Mouse (Mus musculus) spleen, adult 2 months (tissue): ENCODE results near the gene Meox1. TPM values are rescaled to one million over a fixed set of nuclear protein-coding genes. Genes with fewer than 3 reads are reported as not detected.
A peak's percentile ranks its signal among the peaks of the same experiment; 100 is the strongest.

Source experiments
- DNase-seq, 2 experiments: peaks; one replicate each; pipeline versions ENCODE4 v3.0.0 to v3.0.0-alpha.2; 2012 to 2021; ENCODE audit warnings: low spot score in 2 of 2, low read depth in 1 of 2
- H3K27ac ChIP-seq: fragments of 200-500 bp; 2 replicates; pipeline ENCODE4 v1.5.1; 2012; ENCODE audit warnings: low read length, inconsistent platforms; ENCODE audit not compliant: insufficient read depth
- H3K27me3 ChIP-seq: fragments of 200-500 bp; 2 replicates; pipeline ENCODE4 v1.6.1; 2012; ENCODE audit warnings: mild to moderate bottlenecking, moderate library complexity, low read length, inconsistent platforms; ENCODE audit not compliant: control insufficient read depth, insufficient read depth
- H3K36me3 ChIP-seq: fragments of 200-500 bp; 2 replicates; pipeline ENCODE4 v1.6.1; 2012; ENCODE audit warnings: mild to moderate bottlenecking, low read length, inconsistent platforms; ENCODE audit not compliant: control insufficient read depth, insufficient read depth
- H3K4me1 ChIP-seq: fragments of 200-500 bp; 2 replicates; pipeline ENCODE4 v1.6.1; 2011; ENCODE audit warnings: inconsistent platforms; ENCODE audit not compliant: control insufficient read depth, insufficient read depth, insufficient read length
- H3K4me3 ChIP-seq: fragments of 200-500 bp; 2 replicates; pipeline ENCODE4 v1.5.1; 2011; ENCODE audit warnings: mild to moderate bottlenecking, inconsistent platforms; ENCODE audit not compliant: insufficient read depth, insufficient read length; ENCODE audit errors: extremely low read depth
- CTCF ChIP-seq: fragments of 200-500 bp; IDR thresholded peaks from 2 replicates; pipeline ENCODE4 v1.5.1; 2011; ENCODE audit warnings: mild to moderate bottlenecking, inconsistent platforms; ENCODE audit not compliant: insufficient read depth, insufficient read length, insufficient replicate concordance; ENCODE audit errors: extremely low read depth
- POLR2A ChIP-seq: fragments of 200-500 bp; IDR thresholded peaks from 2 replicates; pipeline ENCODE4 v1.6.1; 2011; ENCODE audit warnings: low read depth, low read length, inconsistent platforms
- WGBS: fragments of 180-500 bp; shearing (Covaris S2); methylation state at CpG from one replicate; pipeline ENCODE4 v1.1.7; 2018; 5-methylcytosine and 5-hydroxymethylcytosine counted together
- polyA plus RNA-seq: library from polyadenylated mRNA; depleted of rRNA; stranded (reverse); fragments of >200 nt; gene quantifications from 2 replicates; pipeline ENCODE4 v1.2.3, GENCODE M21; 2012

Meox1 gene
- polyA plus RNA-seq, 1 experiment, result 0.40 TPM

- H3K27me3 ChIP-seq, result peaks cover 1% of the 10 kb centered on the region; the same call in 1 of the 2 replicates
- no peak overlapping the region for H3K27ac ChIP-seq
- 15% methylated on average over 6 of the region's 6 CpGs for WGBS
- no peaks in the 10 kb centered on the region for H3K4me1 ChIP-seq
- DNase-seq, result peak in 1 of 2 experiments; percentile 26
- TF ChIP-seq POLR2A, result no peak
- TF ChIP-seq CTCF, result no peak
- H3K36me3 ChIP-seq, result no peaks in the 10 kb centered on the region
- no peak overlapping the region for H3K4me3 ChIP-seq
Measured at GRCm38 (mm10) chr11:101885881-101886319, 8.3 kb downstream of the Meox1 start.

- DNase-seq, result peak in 1 of 2 experiments; percentile 24
- Histone ChIP-seq H3K27ac (no peak overlapping the region), H3K36me3 (no peaks in the 10 kb centered on the region), H3K4me1 (no peaks in the 10 kb centered on the region), H3K4me3 (no peak overlapping the region), H3K27me3 (no peaks in the 10 kb centered on the region)
- WGBS, result 11% methylated on average over 6 of the region's 6 CpGs
- TF ChIP-seq CTCF (no peak), POLR2A (no peak)
Measured at GRCm38 (mm10) chr11:101885232-101885631, 8.9 kb downstream of the Meox1 start.

GRCm38 (mm10) chr11:101883911-101884310, 10.3 kb downstream of the Meox1 start:
- H3K27me3 ChIP-seq, result no peaks in the 10 kb centered on the region
- H3K27ac ChIP-seq, result no peak overlapping the region
- no peak overlapping the region for H3K4me3 ChIP-seq
- no peaks in the 10 kb centered on the region for H3K4me1 ChIP-seq
- DNase-seq, result no peak
- WGBS, result 88% methylated on average over 2 of the region's 2 CpGs
- TF ChIP-seq POLR2A (no peak), CTCF (no peak)
- H3K36me3 ChIP-seq, result no peaks in the 10 kb centered on the region

GRCm38 (mm10) chr11:101882500-101883290, 11.5 kb downstream of the Meox1 start:
- 79% methylated on average over 11 of the region's 11 CpGs for WGBS

GRCm38 (mm10) chr11:101881604-101882071, 12.5 kb downstream of the Meox1 start:
- no peak for DNase-seq
- no peak overlapping the region for H3K4me3 ChIP-seq
- no peaks in the 10 kb centered on the region for H3K36me3 ChIP-seq
- TF ChIP-seq CTCF, result no peak
- TF ChIP-seq POLR2A, result no peak
- H3K27me3 ChIP-seq, result no peaks in the 10 kb centered on the region
- no peaks in the 10 kb centered on the region for H3K4me1 ChIP-seq
- H3K27ac ChIP-seq, result no peak overlapping the region
- WGBS, result 22% methylated on average over 24 of the region's 24 CpGs

More at GRCm38 (mm10) chr11:101882500-101883290, 11.5 kb downstream of the Meox1 start:
- H3K4me1 ChIP-seq, result no peaks in the 10 kb centered on the region
- no peak overlapping the region for H3K4me3 ChIP-seq
- no peaks in the 10 kb centered on the region for H3K27me3 ChIP-seq
- no peaks in the 10 kb centered on the region for H3K36me3 ChIP-seq
- no peak for DNase-seq
- H3K27ac ChIP-seq, result no peak overlapping the region
- TF ChIP-seq CTCF, result no peak
- no peak for TF ChIP-seq POLR2A

GRCm38 (mm10) chr11:101881185-101881584, 13.0 kb downstream of the Meox1 start:
- WGBS, result 69% methylated on average over 7 of the region's 7 CpGs
- no peak overlapping the region for H3K27ac ChIP-seq
- no peak for DNase-seq

GRCm38 (mm10) chr11:101879672-101880071, 14.5 kb downstream of the Meox1 start:
- no peaks in the 10 kb centered on the region for H3K27me3 ChIP-seq
- H3K36me3 ChIP-seq, result no peaks in the 10 kb centered on the region
- no peak for DNase-seq
- H3K27ac ChIP-seq, result no peak overlapping the region
- no peak overlapping the region for H3K4me3 ChIP-seq
- TF ChIP-seq POLR2A (no peak), CTCF (no peak)
- 83% methylated on average over 4 of the region's 4 CpGs for WGBS
- no peaks in the 10 kb centered on the region for H3K4me1 ChIP-seq

More at GRCm38 (mm10) chr11:101881185-101881584, 13.0 kb downstream of the Meox1 start:
- Histone ChIP-seq H3K4me1 (no peaks in the 10 kb centered on the region), H3K27me3 (no peaks in the 10 kb centered on the region), H3K4me3 (no peak overlapping the region), H3K36me3 (no peaks in the 10 kb centered on the region)
- TF ChIP-seq POLR2A, result no peak
- TF ChIP-seq CTCF, result no peak
